Mouse (Mus musculus) gastrocnemius, postnatal 14 days (tissue): ENCODE measurements around the gene Lrrc4. TPM values are rescaled to one million over a fixed set of nuclear protein-coding genes. Genes with fewer than 3 reads are reported as not detected.

Experiments used
- DNase-seq: peaks from one replicate; pipeline ENCODE4 v3.0.0; 2021; ENCODE audit warnings: mixed read lengths
- intact Hi-C: fragments of 180-260 bp; cut with DNase I; formaldehyde crosslinking; loops from one replicate; pipeline ENCODE4 v1.15.1; 2025; ENCODE audit warnings: low total_unique reads
- total RNA-seq, 2 experiments: library from RNA; stranded (reverse); gene quantifications; 2 replicates each; pipeline ENCODE4 v1.2.3; 2021

Lrrc4 gene
- total RNA-seq, 2 experiments from 2014 or later = 0.64 to 0.68 TPM

DNA sequence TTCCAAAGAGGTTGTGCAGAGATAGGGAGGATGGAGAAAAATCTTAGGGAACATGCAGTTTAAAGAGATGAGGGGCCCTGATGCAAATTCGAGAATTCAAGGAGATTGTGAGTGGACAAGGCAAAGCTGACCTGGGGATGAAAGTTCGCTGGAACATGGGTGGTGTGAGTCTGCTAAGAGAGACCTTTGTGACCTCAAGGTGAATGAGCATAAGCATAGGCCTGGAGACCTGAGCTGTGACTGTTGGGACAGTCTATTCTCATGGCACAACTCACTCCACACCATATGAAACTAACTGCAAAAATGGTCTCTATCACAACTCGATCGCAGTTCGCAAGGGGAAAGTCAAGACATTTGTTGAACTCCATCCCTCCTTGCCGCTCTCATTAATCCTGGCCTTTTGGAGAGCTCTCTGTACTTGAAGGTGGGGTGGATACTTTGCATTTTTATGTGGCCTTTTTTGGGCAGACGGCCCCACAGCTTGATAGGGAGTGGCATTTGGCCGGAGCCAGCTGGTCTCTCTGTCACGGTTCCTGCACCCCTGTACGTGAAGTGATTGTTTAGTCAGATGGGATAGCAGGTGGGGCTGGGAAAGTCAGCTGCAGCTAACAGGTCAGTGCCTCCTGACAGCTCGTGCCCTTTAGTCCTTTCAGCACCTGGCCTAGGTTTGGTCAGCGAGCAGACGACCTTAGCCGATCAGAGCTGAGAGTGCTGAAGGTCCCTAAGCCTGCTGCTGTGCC is 83.4 kb downstream of the Lrrc4 start:
- intact Hi-C loops = no loop called here
- no peak for DNase-seq

GRCm38 (mm10) chr6:28747025-28747424 is 84.5 kb downstream of the Lrrc4 start:
- intact Hi-C loops = no loop called here
- no peak for DNase-seq

GRCm38 (mm10) chr6:28745864-28746263 is 85.7 kb downstream of the Lrrc4 start:
- intact Hi-C loops = no loop called here
- no peak for DNase-seq

DNA sequence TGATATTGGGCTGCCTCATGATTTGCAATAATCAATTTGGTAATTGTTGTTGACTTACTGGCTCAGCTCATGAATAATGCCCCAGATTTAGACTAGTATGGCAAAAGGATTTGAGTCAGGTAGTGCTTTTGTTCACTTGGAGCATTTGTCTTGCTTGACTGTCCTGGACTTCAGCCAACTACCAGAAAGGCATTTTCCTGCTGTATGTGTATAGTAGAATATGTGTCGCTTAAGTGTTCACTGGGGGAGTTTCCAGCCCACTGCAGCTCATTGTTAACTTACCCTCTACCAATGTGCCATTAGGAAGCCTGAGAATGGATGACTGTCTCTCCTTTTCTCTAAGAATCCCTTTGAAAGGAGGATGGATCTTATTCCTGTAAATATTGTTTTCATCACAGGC is 88.0 kb downstream of the Lrrc4 start:
- intact Hi-C loops = no loop called here
- DNase-seq = no peak

- no peak for DNase-seq
- intact Hi-C loops = no loop called here
Measured at GRCm38 (mm10) chr6:28737601-28738000, 93.9 kb downstream of the Lrrc4 start.

- intact Hi-C loops = no loop called here
- no peak for DNase-seq
Measured at GRCm38 (mm10) chr6:28736665-28737064, 94.9 kb downstream of the Lrrc4 start.

- DNase-seq = no peak
- intact Hi-C loops = no loop called here
Measured at GRCm38 (mm10) chr6:28735116-28735515, 96.4 kb downstream of the Lrrc4 start.

DNA sequence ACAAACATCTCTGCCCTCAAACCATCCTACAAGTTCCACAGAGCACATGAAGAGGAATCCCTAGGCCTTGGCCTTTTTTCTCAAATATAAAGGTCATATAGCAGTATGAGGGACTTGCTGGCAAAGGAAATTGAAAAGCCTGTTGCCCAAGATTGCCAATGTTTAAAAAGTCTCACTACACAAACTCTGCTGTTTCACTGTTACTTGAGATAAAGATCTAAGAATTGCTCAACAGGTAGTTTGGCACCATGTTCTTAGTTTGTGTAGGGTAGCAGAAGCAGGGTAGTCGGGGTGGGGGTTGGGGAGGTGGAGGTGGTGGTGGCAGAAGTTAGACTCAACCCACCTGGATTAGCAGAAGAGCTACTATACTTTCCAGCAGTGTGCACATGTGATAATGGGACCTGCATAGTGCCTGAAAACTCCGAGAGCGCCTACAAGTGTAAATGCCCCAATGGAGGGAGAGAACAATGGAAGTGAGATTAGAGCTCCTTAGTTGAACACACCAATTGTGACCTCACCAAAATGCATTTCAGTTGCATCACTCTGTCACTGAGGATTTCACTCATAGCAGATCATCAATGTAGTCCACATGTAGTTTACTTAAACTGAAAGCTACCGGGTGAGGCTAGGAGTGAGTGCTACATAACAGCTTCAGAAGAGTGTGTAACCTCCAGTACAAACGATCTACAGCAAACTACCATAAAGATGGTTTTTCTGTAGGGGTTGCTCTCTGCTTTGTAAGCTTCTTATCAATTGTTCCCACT is 97.5 kb downstream of the Lrrc4 start:
- DNase-seq = no peak
- intact Hi-C loops = no loop called here

- DNase-seq = no peak
- intact Hi-C loops = no loop called here
Measured at GRCm38 (mm10) chr6:28731246-28731645, 100.3 kb downstream of the Lrrc4 start.

DNA sequence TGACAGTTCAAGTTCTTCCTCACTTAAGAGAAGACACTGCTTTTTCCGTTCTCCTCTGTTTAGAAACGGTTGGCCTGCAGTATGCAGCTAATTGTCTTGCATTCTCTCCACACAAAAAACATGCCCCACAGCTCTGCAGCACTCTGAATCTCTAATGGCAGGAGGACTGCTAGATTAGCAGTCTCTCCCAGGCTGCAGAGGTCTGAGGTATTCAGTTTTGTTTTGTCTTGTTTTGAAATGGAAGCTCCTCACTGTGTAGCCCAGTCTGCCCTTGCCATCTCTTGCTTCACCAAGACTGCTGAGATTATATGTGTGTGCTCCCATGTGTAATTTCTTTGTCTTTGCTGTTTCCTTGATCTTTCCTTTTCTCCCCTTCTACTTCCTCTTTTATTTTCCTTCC is 101.9 kb downstream of the Lrrc4 start:
- intact Hi-C loops = no loop called here
- no peak for DNase-seq

- intact Hi-C loops = no loop called here
- DNase-seq = no peak
Measured at GRCm38 (mm10) chr6:28729236-28729635, 102.3 kb downstream of the Lrrc4 start.

- no peak for DNase-seq
- intact Hi-C loops = no loop called here
Measured at GRCm38 (mm10) chr6:28724776-28725175, 106.8 kb downstream of the Lrrc4 start.

- DNase-seq = no peak
- intact Hi-C loops = no loop called here
Measured at GRCm38 (mm10) chr6:28723059-28723458, 108.5 kb downstream of the Lrrc4 start.

GRCm38 (mm10) chr6:28720391-28721171 is 111.0 kb downstream of the Lrrc4 start:
- intact Hi-C loops = no loop called here
- no peak for DNase-seq

- no peak for DNase-seq
- intact Hi-C loops = no loop called here
Measured at GRCm38 (mm10) chr6:28717845-28718237, 113.7 kb downstream of the Lrrc4 start.

- no peak for DNase-seq
- intact Hi-C loops = no loop called here
Measured at GRCm38 (mm10) chr6:28717203-28717844, 114.2 kb downstream of the Lrrc4 start.

DNA sequence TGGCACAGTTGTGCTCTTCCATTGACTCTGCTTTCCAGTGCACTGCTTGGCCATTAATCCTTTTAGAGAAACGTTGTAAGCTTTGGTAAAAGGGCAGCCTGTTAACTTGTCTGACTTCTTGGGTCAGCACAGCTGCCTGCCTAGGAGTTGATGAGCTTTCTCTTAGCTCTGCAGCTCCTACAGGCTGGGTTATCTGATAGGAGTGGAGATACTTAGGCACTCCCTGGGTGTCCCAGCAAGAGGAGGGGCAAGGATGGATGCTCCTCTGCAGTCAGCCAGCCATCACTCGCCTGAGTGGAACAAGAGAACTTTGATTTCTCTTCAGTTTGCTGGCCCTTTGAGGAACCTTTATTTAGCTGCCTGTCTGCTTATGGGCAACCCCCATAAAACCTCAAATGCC is 121.5 kb downstream of the Lrrc4 start:
- DNase-seq = no peak
- intact Hi-C loops = no loop called here

- DNase-seq = no peak
Measured at GRCm38 (mm10) chr6:28706976-28707592, 124.5 kb downstream of the Lrrc4 start.

DNA sequence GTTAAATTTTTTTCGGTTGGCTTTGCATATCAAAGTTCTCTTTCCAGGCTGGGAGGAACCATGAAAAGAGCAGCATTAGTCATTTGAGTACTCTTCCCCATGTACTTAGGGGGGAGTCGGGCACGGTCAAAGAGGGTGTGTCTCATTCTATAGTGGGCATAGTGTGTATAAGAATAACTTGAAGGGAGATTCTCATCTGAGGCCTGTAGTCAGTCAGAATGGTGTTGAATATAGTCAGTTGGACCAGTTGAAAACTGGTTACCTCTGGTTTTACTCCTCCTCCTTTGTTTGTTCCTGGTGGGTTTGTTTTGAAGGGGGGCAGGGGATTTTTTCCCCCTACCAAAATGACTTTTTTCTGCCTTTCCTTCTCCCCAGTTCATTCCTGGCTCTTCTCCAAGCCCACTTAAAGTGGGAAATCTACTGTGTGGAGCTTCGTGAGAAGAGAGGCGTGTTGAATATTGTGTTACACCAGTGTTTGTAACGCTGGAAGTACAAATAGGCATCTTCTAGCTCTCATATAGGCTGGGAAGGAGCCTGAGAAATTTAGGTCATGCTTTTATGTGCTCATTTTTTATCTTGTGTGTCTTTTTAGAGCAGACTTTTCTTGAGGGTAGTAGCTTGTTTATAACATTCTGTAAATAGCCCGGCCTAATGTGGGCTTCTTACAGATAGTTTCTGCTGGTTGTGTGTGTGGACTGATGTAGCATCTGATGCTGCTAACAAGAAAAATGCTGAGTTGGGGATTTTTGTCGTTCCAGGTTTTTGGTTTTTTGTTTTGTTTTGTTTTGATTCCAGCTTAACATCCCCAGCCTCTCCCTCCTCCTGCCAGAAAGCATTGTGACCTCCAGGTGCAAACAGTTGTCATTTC is 125.2 kb downstream of the Lrrc4 start:
- DNase-seq = no peak
- intact Hi-C loops = no loop called here

More at GRCm38 (mm10) chr6:28706976-28707592, 124.5 kb downstream of the Lrrc4 start:
- intact Hi-C loops = no loop called here
